Mouse (Mus musculus) C2C12 (cell line): ENCODE measurements around the gene Tbc1d13.

Source experiments
- CEBPB ChIP-seq: IDR thresholded peaks from one replicate; pipeline ENCODE4 v1.6.1; 2011; ENCODE audit warnings: low read depth, mild to moderate bottlenecking, control low read depth, moderate library complexity
- CTCF ChIP-seq: IDR thresholded peaks from one replicate; pipeline ENCODE4 v1.5.1; 2011; ENCODE audit not compliant: control insufficient read depth, insufficient read depth, insufficient read length
- MAX ChIP-seq: IDR thresholded peaks from one replicate; pipeline ENCODE4 v1.6.1; 2011; ENCODE audit warnings: mild to moderate bottlenecking, control low read depth

DNA sequence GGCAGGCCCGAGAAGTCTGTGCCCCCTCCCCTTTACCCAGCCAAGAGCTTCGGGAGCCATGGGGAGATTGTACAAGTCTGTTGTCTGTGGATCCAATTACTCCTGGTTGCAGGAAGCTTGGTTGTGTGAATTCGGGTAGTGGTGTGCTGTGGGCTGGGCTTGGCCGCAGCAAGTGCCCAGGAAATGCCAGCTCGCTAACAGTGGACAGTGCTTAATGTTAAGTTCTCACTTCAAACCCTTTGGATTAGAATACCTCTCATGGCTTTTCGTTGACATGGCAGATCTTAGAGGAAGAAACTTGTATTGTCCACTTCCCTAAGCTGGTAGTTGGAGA lies 799 bp downstream of the Tbc1d13 start:
- TF ChIP-seq CEBPB (no peak), CTCF (no peak), MAX (no peak)
